Mouse (Mus musculus) cortical plate, adult 2 months (tissue): ENCODE data around the gene Skint10. TPM values are rescaled to one million over a fixed set of nuclear protein-coding genes. Genes with fewer than 3 reads are reported as not detected.

Experiments
- H3K27ac ChIP-seq: fragments of 200-500 bp; 2 replicates; pipeline ENCODE4 v1.5.1; 2012; ENCODE audit warnings: low read length, control low read depth, inconsistent platforms; ENCODE audit not compliant: insufficient read depth
- H3K4me1 ChIP-seq: fragments of 200-500 bp; 2 replicates; pipeline ENCODE4 v1.6.1; 2011; ENCODE audit warnings: low read length; ENCODE audit not compliant: control insufficient read depth, insufficient read depth
- H3K4me3 ChIP-seq: fragments of 200-500 bp; 2 replicates; pipeline ENCODE4 v1.5.1; 2011; ENCODE audit warnings: mild to moderate bottlenecking, low read length, control low read depth; ENCODE audit not compliant: insufficient read depth
- CTCF ChIP-seq: fragments of 200-500 bp; IDR thresholded peaks from 2 replicates; pipeline ENCODE4 v1.5.1; 2011; ENCODE audit warnings: mild to moderate bottlenecking, control low read depth, low read length; ENCODE audit not compliant: insufficient read depth; ENCODE audit errors: extremely low read depth
- POLR2A ChIP-seq: fragments of 200-500 bp; IDR thresholded peaks from 2 replicates; pipeline ENCODE4 v1.6.1; 2011; ENCODE audit warnings: mild to moderate bottlenecking, low read length, control low read depth; ENCODE audit not compliant: insufficient read depth; ENCODE audit errors: extremely low read depth
- polyA plus RNA-seq: library from polyadenylated mRNA; depleted of rRNA; stranded (reverse); fragments of >200 nt; gene quantifications from 2 replicates; pipeline ENCODE4 v1.2.3, GENCODE M21; 2012; rRNA removed

The Skint10 gene
- polyA plus RNA-seq: not detected in 2 replicates

- Histone ChIP-seq H3K27ac (no peak within 1 kb of the TSS), H3K4me1 (no peaks in the 10 kb centered on the region), H3K4me3 (no peak within 1 kb of the TSS)
- no peak for TF ChIP-seq CTCF
- TF ChIP-seq POLR2A: no peak
These were observed at the start of gene Skint10 for GRCm38 (mm10) chr4:112774766-112775165. Gene Skint10, minus strand, starts transcription at chr4:112774866.

GRCm38 (mm10) chr4:112790646-112791045, 16.0 kb upstream of the Skint10 start:
- Histone ChIP-seq H3K4me1 (no peaks in the 10 kb centered on the region), H3K27ac (no peak overlapping the region), H3K4me3 (no peak overlapping the region)
- TF ChIP-seq CTCF (no peak), POLR2A (no peak)

Other genes with a start within 250 kb of the Skint10 start
- not detected in 2 replicates for gene Skint2, start 217.7 kb downstream of the Skint10 start, polyA plus RNA-seq